Mouse (Mus musculus) testis, adult 2 months (tissue): ENCODE measurements around the gene Grid1.

Source experiments
- CTCF ChIP-seq: fragments of 200-500 bp; IDR thresholded peaks from 2 replicates; pipeline ENCODE4 v1.5.1; 2012; ENCODE audit warnings: low read depth, mild to moderate bottlenecking, inconsistent platforms, low read length, moderate library complexity; ENCODE audit not compliant: control insufficient read depth, insufficient read depth, insufficient replicate concordance
- POLR2A ChIP-seq: fragments of 200-500 bp; IDR thresholded peaks from 2 replicates; pipeline ENCODE4 v1.6.1; 2012; ENCODE audit warnings: low read depth, mild to moderate bottlenecking, inconsistent platforms, low read length, moderate library complexity; ENCODE audit not compliant: control insufficient read depth

GRCm38 (mm10) chr14:35244776-35245548, 425.1 kb downstream of the Grid1 start:
- TF ChIP-seq POLR2A (no peak), CTCF (no peak)
